Mouse (Mus musculus): ENCODE data around the gene Klf14.
A peak's percentile ranks its signal among the peaks of the same experiment; 100 is the strongest.

The Klf14 gene

GRCm38 (mm10) chr6:30958736-30959540 lies at the start of gene Klf14:
Klf14 (minus strand) TSS chr6:30959078.
- no peak for DNase-seq (ENCODE audit: low read depth)

DNA sequence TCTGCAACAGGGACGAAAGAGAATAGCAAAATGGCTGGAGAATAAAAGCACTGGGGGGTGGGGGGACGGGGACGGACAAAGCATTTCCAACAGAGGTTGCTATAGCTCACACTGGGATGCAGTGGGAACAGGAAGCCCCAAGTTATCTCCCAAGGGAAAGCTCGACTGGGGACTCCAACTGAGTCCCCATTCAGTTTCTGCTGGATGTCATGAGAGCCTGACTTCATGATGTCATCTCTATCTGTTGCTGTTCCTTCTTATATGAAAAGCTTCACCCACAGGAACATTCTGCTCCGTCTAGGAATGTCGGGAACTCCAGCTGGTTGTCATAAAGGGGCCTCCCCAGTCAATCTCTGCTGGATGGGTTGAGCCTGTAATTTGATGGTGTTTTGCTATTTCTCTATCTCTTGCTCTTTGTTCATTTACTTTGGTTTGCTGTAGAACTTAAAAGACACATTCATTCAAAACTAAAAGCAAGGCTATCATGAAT lies 47.3 kb upstream of the Klf14 start:
- DNase-seq (ENCODE audit: low read depth) = no peak

DNA sequence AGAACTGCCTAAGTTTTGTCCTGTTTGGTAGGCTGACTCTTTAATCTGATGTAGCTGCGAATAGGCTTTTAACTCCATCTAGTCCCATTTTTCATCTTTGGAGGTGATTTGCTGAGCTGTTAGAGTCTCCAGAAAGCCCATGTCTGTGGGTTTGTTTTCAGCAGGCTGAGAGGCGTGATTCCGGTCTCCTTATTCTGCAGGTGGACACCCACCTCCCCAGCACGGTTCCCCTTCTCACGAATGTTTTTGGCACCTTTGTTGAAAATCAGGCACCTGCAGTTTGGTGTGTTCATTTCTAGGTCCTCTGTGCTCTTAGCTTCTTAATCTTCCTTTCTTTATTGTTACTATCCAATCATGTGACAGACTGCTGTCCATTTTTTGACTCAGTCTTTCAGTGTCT lies 27.5 kb upstream of the Klf14 start:
- DNase-seq (ENCODE audit: low read depth) = no peak

DNA sequence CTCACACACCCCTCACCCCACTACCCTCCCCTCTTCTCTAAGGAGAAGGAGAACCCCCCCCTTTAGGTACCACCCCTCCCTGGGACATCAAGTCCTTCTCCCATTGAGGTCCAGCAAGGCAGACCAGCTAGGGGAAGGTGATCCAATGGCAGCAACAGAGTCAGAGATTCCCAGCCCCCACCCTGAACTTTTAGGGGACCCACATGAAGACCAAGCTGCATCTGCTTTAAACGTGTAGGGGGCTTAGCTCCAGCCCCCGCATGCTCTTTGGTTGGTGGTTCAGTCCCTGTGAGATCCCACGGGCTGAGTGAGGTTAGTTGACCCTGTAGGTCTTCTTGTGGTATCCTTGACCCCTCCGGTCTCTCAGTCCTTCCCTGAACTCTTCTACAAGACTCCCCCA lies 24.1 kb upstream of the Klf14 start:
- no peak for DNase-seq (ENCODE audit: low read depth)

- peak; percentile 13 for DNase-seq (ENCODE audit: low read depth)
Measured at GRCm38 (mm10) chr6:30982372-30982980, 23.6 kb upstream of the Klf14 start.

- no peak for DNase-seq (ENCODE audit: low read depth)
Measured at GRCm38 (mm10) chr6:30981351-30981750, 22.5 kb upstream of the Klf14 start.

- DNase-seq (ENCODE audit: low read depth) = no peak
Measured at GRCm38 (mm10) chr6:30978615-30979014, 19.7 kb upstream of the Klf14 start.

DNA sequence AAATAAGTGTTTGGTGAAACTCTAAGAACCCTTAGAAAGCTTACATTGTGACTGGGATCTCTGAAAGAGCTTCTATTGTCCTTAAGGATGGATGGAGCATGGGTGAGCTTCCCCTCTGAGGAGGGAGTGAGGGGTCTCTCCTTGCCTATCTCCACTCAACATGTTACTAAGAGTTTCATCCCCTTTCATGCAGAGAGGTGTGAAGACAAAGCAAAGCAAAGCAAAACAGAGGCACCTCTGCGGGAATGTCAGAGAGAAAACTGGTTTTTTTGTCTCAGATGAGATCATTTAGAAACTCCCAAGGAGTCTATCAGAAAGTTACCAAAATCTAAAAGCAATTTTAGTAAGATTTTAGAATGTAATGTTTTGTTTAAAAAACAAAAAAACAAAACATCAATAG lies 13.2 kb upstream of the Klf14 start:
- no peak for DNase-seq (ENCODE audit: low read depth)

DNA sequence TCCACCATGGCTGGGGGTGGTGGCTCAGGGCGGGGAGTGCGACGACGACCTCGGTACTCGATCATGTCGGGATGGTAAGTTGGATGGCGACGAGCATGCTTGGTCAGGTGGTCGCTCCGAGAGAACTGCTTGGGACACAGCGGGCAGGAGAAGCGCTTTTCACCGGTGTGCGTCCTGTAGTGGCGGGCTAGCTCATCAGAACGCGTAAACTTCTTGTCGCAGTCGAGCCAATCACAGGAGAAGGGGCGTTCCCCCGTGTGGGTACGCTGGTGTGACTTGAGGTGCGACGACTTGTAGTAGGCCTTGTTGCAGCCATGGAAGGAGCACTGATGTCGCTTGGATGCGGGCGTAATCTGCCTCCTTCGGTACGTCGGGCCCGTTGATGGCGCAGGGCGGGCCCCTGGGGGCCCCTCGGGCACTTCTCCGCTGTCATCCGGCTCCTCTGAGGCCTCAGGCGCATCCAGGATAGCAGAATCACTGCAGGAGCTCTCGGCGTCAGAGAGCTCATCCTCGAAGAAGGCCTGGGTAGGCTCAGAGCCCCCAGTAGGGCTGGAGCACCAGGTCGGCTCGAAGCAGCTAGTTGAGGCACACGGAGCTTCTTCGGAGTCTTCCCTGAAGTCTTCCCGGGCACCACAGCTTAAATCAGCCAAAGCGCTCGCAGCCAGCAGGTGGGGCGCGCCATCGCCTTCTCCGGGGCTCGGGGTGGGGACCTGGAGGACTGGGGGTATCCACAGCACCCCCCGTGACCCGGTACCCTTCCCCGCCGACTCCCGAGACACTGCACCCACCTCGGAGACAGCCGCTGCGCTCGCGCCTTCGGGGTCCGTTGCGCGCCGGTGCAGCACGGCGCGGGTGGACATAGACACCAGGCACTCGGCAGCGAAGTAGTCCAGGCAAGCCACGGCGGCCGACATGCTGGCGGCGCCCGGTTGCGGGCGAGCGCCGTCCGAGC lies 818 bp downstream of the Klf14 start:
- no peak for DNase-seq (ENCODE audit: low read depth)

- no peak for DNase-seq (ENCODE audit: low read depth)
Measured at GRCm38 (mm10) chr6:30939264-30939663, 19.6 kb downstream of the Klf14 start.

DNA sequence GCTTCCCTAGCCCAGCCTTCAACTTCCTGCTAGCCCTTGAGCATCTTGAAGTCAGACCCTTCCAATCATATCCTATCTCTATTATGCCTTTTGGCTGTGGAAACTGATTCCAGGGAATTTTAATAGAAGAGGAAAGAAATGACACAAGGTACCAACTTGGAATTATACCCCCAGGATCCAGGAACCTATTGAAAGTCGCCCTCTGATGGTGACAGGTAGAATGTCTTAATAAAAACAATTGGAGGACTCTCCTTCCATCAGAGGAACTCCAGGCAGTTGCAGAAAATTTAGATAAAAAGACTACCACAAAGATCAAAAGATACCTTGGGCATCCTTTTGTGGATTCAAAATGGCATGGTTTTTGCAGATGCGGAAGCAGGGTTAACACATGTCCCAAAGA lies 36.1 kb downstream of the Klf14 start:
- DNase-seq (ENCODE audit: low read depth) = no peak

- DNase-seq (ENCODE audit: low read depth) = no peak
Measured at GRCm38 (mm10) chr6:30921826-30922225, 37.1 kb downstream of the Klf14 start.

GRCm38 (mm10) chr6:30920834-30921675 lies 37.8 kb downstream of the Klf14 start:
- DNase-seq (ENCODE audit: low read depth) = no peak

GRCm38 (mm10) chr6:30915473-30915872 lies 43.4 kb downstream of the Klf14 start, which contains the start of gene Tsga13:
Tsga13 (minus strand) TSS chr6:30915573.
- DNase-seq (ENCODE audit: low read depth) = no peak

GRCm38 (mm10) chr6:30907970-30908369 lies 50.9 kb downstream of the Klf14 start:
- no peak for DNase-seq (ENCODE audit: low read depth)

Measured in fibroblast of lung, adult 2 months (primary cell).